Mouse (Mus musculus) heart, postnatal 10 days (tissue): ENCODE measurements at regions not wholly inside any gene's neighbourhood (a gene's known extent, or its start where the extent isn't known, plus 50 kb on each side); places are given as distances from the start of the nearest gene placed in this dataset.
A peak's percentile ranks its signal among the peaks of the same experiment; 100 is the strongest.

Experiments
- DNase-seq, 2 experiments: peaks; one replicate each; pipeline ENCODE4 v3.0.0; 2021
- intact Hi-C: fragments of 180-260 bp; cut with DNase I; formaldehyde crosslinking; loops from one replicate; pipeline ENCODE4 v1.15.1; 2025

- DNase-seq, result no peak
- intact Hi-C loops, result no loop called here
These were observed 702.7 kb downstream of the Epm2a start for GRCm38 (mm10) chr10:12045937-12046336.

DNA sequence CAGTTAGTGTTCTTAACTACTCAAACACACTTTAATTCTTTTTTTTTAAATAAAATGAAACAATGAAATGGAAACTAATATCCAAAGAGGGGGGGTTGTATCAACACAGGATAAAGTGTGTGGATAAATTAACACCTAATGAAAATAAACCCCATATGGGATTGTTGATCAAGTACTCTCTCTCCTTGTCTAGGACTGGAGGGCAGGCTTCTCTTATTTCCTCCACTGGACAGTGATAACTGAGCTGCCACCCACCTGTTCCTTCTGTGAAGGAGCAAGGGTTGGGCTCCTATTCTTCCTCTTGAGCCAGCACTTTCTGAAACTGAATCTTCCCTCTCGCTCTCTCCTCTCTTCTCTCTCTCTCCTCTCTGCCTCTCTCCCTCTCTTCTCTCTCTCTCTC lies 716.5 kb downstream of the Epm2a start:
- no peak for DNase-seq
- intact Hi-C loops, result no loop called here

DNA sequence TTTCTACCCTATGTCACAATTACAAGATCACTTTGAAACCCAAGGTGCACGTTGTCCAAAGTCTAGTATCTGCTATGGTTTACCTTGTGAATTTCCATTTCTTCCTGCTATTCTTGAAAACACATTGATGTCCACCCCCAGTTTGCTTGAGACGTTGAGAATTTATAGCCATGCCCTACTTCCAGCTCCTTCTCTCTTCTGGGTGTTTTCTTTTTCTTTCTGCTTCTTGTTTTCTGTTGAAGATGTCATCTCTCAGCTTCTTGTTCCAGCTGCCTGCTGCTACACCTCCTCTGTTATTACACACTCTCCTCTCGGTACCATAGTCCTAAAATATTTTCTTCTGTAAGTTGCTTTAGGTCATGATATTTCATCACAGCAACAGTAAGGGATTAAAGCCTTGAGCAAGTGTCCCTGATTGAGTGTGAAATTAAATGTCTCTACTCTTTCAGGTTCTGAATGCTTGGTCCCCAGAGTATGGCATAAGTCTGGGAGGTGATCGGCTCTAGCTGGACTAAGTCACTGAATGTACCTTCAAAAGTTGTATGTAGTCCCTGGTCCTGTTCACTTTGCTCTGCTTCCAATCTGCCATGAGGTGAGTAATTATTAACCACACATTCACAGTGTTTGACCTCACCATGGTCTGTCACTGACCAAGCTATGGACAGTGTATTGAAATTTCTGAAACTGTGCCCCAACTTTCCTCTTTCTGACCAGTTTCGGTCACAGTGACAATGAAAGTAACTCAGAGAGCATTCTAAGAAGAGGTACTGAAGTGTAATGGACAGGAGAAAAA lies 718.1 kb downstream of the Epm2a start:
- DNase-seq, result no peak
- intact Hi-C loops, result no loop called here

- intact Hi-C loops, result no loop called here
- DNase-seq, result no peak
These were observed 719.1 kb downstream of the Epm2a start for GRCm38 (mm10) chr10:12062302-12062701.

DNA sequence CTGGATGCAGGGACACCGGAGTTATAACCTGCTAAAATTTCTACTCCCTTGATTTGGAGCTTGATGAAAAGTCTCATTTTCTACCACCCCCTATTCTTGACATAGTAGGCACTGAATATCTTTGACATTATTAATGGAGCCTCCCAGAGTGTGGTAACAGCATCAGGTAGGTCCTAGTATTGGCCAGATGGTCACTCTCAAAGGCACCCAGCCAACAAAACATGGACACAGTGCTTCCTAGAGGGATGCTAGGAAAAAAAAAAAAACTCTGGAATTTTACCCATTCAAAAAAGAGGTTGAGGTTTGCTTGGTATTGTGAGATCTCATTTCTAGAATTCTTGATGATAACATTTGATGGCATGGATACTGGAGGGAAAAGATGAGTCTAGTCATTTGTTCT lies 740.8 kb downstream of the Epm2a start:
- DNase-seq, result no peak
- intact Hi-C loops, result no loop called here

GRCm38 (mm10) chr10:12092521-12092920 lies 749.3 kb downstream of the Epm2a start:
- DNase-seq, result no peak
- intact Hi-C loops, result no loop called here

DNA sequence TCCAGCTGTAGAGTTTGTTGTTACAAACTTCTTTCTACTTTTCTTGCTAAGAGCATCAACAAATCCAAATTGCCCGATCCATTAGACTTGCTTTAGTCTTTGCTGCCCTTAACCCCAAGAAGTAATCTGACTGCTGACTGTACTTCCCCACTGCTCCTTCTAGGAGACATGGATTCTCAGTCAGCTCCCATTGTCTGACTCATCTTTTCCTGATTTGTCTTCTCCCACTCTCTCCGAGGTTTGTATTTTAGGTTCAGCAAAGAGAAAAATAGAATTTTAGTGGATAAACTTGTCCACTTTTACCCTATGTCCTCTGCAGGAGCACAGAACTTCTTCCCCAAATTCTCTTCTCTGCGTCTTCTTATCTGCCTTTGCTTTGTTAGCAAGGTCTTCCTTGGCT lies 753.5 kb downstream of the Epm2a start:
- intact Hi-C loops, result no loop called here

GRCm38 (mm10) chr10:12107001-12107418 lies 762.2 kb downstream of the Utrn start:
- peak; percentile 38 to 51 for DNase-seq
- intact Hi-C loops, result no loop called here

More for the DNA sequence above, 753.5 kb downstream of the Epm2a start:
- no peak for DNase-seq

DNA sequence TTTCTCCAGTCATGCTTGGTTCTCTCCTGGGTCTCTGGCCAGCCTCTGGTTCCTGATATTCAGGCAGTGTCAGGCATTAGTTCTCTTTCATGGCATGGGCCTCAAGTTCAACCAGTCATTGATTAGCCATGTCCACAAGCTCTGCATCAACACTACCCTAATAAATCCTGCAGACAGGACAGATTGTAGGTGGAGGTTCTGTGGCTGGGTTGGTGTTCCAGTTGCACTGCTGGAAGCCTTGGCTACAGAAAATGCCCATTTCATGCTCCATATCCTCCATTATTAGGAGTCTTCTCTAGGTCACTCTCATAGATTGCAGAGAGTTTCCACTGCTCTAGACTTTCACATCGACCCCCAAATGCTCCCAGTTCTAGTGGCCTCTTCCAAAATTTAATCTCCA lies 757.4 kb downstream of the Utrn start:
- intact Hi-C loops, result no loop called here
- DNase-seq, result no peak

GRCm38 (mm10) chr10:12115767-12116166 lies 753.4 kb downstream of the Utrn start:
- intact Hi-C loops, result no loop called here
- no peak for DNase-seq

GRCm38 (mm10) chr10:12116662-12117303 lies 752.4 kb downstream of the Utrn start:
- peak in 1 of 2 experiments; percentile 0 for DNase-seq
- intact Hi-C loops, result no loop called here

DNA sequence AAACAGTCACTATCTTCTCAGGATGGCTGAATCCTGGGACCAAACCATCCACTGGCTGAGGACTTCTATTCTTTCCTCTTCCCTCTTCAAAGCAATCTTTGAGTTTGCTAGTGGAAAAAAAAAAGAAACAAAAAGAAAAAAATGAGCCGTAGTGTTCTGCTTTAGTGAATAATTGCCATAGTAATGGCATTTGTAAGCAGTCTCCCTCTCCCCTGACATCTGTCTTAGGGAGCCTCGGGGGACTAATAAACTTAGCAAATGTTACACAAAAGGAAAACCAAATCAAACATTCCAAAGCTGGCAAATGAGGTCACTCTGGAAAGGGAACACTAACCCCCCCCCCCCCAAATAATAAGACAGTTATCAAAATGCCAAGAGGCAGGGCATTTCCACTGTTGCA lies 744.9 kb downstream of the Utrn start:
- intact Hi-C loops, result no loop called here

DNA sequence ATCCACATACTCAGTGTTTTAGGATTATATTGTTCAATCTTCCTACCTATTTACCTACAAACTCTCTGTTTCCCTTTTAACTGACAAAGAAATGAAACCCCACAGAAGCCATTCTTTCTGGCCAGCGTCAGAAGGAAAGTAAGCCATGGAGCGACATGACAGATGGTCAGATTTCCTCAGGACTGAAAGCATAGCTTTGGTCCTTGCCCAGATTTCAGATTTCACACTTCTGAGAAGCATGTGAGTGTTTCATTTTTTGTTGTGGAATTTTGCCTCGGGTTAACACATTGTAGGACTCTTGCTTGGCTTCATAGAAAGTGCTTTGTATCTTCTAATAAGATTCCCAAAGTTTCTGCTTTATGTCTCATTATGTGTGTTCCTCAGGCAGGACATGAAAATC lies 739.7 kb downstream of the Utrn start:
- DNase-seq, result no peak
- intact Hi-C loops, result no loop called here

More for the DNA sequence above, 744.9 kb downstream of the Utrn start:
- no peak for DNase-seq

DNA sequence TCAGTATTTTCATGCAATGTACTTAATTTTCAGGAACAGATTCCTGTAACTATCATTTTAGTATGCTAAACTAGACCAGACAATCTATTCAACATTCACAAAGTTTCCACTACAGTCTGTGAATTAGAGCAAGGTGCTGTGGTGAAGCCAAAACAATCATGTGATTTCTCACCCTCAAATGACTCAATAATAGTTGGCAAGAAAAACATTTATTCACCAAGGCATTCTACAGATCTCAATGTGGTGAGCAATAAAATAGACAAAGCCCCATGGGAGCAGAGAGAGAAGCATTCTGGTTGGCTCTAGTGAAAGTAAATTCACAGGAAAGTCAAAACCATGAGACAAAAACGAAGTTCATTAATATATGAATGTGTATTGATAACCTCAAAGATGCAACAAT lies 724.5 kb downstream of the Utrn start:
- DNase-seq, result no peak
- intact Hi-C loops, result no loop called here

DNA sequence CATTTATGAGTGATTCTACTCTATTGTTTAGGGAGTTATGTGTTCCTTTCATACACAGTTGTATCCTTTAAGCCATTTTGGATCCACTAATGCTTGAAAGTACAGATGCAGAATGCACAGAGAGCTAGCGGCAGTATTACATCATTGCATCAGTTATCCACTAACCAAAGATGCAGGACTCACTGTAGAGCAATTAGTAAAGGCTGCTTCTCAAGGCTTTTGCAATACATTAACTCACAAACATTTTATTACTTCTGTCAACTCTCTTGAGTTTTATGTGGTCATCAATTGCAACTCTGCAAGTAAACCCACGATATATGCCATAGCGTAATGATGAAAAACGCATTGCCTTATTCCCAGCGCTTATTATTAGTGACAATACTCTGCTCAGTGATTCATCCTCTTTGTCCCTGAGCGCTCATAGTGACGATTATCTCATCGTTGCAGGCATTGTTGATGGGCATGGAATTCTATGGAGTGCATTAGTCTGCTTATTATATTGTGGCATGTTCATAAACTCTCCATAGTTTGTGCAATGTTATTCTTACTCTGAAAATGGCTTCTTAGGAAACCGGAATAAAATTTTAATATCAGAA lies 722.1 kb downstream of the Utrn start:
- DNase-seq, result no peak

GRCm38 (mm10) chr10:12170243-12170642 lies 698.9 kb downstream of the Utrn start:
- intact Hi-C loops, result no loop called here
- DNase-seq, result no peak

More for the DNA sequence above, 722.1 kb downstream of the Utrn start:
- intact Hi-C loops, result no loop called here

- intact Hi-C loops, result no loop called here
- DNase-seq, result no peak
These were observed 694.9 kb downstream of the Utrn start for GRCm38 (mm10) chr10:12174200-12174818.

- intact Hi-C loops, result no loop called here
These were observed 694.0 kb downstream of the Utrn start for GRCm38 (mm10) chr10:12175141-12175540.

DNA sequence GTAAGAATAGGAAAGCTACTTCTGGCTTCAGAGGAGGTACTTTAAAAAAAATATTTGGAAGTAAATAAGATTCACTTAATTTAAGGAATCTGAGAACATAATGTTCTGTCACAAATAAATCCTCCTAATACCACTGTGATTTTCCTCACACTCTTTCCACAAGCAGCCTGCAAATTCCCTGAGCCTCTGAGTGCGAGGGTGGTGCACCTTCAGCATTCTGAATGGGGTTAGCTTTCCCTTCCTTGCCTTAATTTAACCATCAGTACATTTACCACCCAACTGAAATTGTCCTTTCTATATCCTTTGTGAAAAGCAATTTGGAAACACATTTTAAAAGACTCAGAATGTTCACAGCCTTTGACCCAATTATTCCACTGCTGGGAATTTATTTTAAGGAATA lies 691.7 kb downstream of the Utrn start:
- no peak for DNase-seq
- intact Hi-C loops, result no loop called here

More at GRCm38 (mm10) chr10:12175141-12175540, 694.0 kb downstream of the Utrn start:
- no peak for DNase-seq

GRCm38 (mm10) chr10:12180965-12181364 lies 688.2 kb downstream of the Utrn start:
- no peak for DNase-seq
- intact Hi-C loops, result no loop called here

- intact Hi-C loops, result no loop called here
- DNase-seq, result no peak
These were observed 682.1 kb downstream of the Utrn start for GRCm38 (mm10) chr10:12186918-12187639.
